Mouse (Mus musculus): ENCODE data around the gene BC005561. TPM values are rescaled to one million over a fixed set of nuclear protein-coding genes. Genes with fewer than 3 reads are reported as not detected.

The BC005561 gene
- 2.8 and 3.2 TPM in 2 replicates for polyA plus RNA-seq (2012; rRNA removed)

DNA sequence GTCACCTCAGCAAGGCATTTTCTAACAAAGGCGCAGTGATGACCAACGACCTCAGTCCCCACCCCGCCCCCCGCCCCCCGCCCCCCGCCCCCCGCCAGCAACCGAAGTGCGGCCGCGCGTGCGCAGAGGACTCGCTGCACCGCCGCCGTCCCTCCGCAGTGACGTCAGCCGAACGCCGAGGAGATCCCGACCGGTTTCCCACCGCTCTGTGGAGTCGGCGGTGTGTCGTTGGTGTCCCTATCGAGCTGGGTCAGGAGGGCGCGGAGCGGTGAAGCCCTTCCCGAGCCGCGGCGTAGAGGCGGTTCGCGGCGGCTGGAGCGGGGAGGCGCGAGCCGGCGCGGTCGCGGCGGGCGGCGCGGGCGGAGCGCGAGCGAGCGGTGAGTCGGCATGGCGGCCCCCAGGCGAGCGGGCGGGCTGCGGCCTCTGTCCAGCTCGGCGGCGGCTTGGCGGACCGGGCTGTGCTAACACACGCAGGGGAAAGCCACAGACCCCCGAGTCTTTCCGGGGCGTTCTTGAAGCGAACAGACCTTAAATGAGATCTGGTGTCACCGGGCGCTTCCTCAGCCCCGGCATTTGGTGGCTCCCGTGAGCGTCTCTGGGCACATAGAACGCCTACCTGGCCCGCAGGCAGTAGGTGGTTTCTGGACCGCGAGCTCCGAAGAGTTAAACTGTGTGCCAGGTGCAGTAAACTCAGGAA lies at the start of gene BC005561:
Gene BC005561, plus strand, starts transcription at position 158 of the 697 bp plus-strand sequence.
- no peaks in the 10 kb centered on the region for H3K27me3 ChIP-seq (ENCODE audit: control insufficient read depth, insufficient read depth, low read length)
- peak within 1 kb of the TSS; percentile 100 for H3K4me3 ChIP-seq (ENCODE audit: control insufficient read depth, low read depth, low read length)
- TF ChIP-seq CTCF (IDR thresholded peaks at IDR 0.05; ENCODE audit: control insufficient read depth, insufficient read depth, insufficient replicate concordance, low read depth, low read length) (no peak), POLR2A (IDR thresholded peaks at IDR 0.05; ENCODE audit: control insufficient read depth, low read depth, low read length) (peak; percentile 90)
- peaks cover 2% of the 10 kb centered on the region; the same call in 1 of the 2 replicates for H3K4me1 ChIP-seq (ENCODE audit: control insufficient read depth, insufficient read depth, low read length)
- H3K36me3 ChIP-seq (ENCODE audit: control insufficient read depth, insufficient read depth, low read length), result peaks cover 1% of the 10 kb centered on the region
- peak within 1 kb of the TSS; percentile 100 for H3K27ac ChIP-seq (ENCODE audit: control insufficient read depth, insufficient read depth, low read depth, low read length)

DNA sequence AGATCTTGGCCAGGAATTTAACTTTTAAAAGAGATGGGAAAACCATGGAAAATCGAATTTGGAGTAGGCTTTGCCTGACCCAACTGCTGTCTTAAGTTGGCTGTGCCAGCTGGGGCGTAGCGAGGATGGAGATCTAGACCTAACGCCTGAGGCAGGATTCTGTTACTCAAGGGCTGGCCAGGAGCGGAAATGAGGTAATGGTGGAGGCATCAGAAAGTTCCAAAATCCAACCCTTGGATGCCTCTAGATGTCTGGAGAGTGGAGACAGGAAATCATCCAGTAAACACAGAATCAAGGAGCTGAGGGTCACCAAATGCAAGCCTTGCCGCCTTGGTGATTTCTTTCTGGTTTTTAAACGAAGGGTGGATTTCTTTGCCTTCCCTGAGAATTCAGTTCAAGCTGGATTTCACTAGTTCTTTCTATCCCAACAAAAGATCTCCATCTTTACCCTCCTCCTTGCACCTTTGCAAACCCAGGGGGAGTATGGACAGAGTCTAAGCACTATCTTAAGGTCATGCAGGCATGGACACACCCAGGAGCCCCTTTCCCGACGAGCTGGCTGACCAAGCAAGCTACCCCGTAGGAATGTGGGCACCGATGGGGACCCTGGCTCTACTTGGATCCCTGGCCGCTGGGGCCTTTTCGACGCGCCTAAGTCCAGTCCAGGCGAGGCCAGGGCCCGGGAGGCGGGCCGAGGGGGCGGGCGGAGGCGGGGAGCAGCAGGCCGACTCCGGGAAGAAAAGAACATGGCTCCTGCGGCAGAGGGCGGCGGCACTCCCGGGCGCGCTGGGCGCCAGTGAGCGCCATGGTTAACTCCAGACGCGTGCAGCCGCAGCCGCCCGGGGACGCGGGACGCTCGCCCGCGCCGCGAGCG lies 49.1 kb upstream of the BC005561 start, which contains the start of gene Pkd2:
Gene Pkd2, plus strand, starts transcription at position 619 of the 874 bp plus-strand sequence.
- Histone ChIP-seq H3K4me1 (ENCODE audit: control insufficient read depth, insufficient read depth, low read length) (peaks cover 13% of the 10 kb centered on the region), H3K4me3 (ENCODE audit: control insufficient read depth, low read depth, low read length) (peak within 1 kb of the TSS; percentile 93), H3K27me3 (ENCODE audit: control insufficient read depth, insufficient read depth, low read length) (no peaks in the 10 kb centered on the region), H3K36me3 (ENCODE audit: control insufficient read depth, insufficient read depth, low read length) (no peaks in the 10 kb centered on the region), H3K27ac (ENCODE audit: control insufficient read depth, insufficient read depth, low read depth, low read length) (peak within 1 kb of the TSS; percentile 70)
- no peak for TF ChIP-seq CTCF (IDR thresholded peaks at IDR 0.05; ENCODE audit: control insufficient read depth, insufficient read depth, insufficient replicate concordance, low read depth, low read length)
- no peak for TF ChIP-seq POLR2A (IDR thresholded peaks at IDR 0.05; ENCODE audit: control insufficient read depth, low read depth, low read length)

DNA sequence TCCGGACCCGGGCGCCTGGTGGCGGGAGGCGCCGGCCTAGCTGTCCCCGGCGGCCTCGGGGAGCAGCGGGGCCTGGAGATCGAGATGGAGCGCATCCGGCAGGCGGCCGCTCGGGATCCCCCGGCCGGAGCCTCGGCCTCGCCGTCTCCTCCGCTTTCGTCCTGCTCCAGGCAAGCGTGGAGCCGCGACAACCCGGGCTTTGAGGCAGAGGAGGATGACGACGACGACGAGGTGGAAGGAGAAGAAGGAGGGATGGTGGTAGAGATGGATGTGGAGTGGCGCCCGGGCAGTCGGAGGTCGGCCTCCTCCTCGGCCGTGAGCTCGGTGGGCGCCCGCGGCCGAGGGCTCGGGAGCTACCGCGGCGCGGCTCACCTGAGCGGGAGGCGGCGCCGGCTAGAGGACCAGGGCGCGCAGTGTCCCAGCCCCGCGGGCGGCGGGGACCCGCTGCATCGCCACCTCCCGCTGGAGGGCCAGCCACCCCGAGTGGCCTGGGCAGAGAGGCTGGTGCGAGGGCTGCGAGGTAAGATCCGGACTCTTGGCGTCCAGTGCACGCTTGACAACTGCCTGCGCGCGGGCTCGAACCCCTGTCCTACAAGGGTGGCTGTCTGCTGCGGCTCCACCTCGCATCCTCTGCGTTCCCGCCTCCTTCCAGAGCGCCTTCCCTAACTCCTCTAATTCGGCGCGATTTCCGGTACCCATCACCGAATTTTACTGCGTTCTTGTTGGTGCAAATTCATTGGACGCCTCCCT lies 48.3 kb upstream of the BC005561 start:
- no peak for TF ChIP-seq POLR2A (IDR thresholded peaks at IDR 0.05; ENCODE audit: control insufficient read depth, low read depth, low read length)
- TF ChIP-seq CTCF (IDR thresholded peaks at IDR 0.05; ENCODE audit: control insufficient read depth, insufficient read depth, insufficient replicate concordance, low read depth, low read length), result no peak

DNA sequence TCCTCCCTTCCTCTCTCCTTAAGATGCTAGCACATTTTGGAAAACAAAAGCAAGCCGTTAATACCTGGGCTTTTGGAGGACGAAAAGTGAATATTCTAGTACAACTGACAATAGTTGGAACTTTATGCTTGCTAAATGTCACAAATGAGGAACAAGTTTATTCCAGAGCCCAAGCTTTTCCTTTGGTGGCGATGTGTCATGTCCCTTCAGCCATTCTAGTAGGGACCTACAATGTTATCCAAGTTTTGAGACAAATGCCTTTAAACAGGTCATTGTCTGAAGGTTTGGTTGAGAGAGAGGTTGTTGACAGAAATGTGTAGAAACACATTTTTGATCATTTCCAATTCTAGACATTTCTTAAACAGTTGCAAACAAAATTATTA lies 47.7 kb upstream of the BC005561 start:
- Histone ChIP-seq H3K36me3 (ENCODE audit: control insufficient read depth, insufficient read depth, low read length) (no peaks in the 10 kb centered on the region), H3K27me3 (ENCODE audit: control insufficient read depth, insufficient read depth, low read length) (no peaks in the 10 kb centered on the region), H3K4me1 (ENCODE audit: control insufficient read depth, insufficient read depth, low read length) (peaks cover 15% of the 10 kb centered on the region), H3K27ac (ENCODE audit: control insufficient read depth, insufficient read depth, low read depth, low read length) (no peak overlapping the region), H3K4me3 (ENCODE audit: control insufficient read depth, low read depth, low read length) (peak overlapping the region; percentile 93)
- no peak for TF ChIP-seq CTCF (IDR thresholded peaks at IDR 0.05; ENCODE audit: control insufficient read depth, insufficient read depth, insufficient replicate concordance, low read depth, low read length)
- no peak for TF ChIP-seq POLR2A (IDR thresholded peaks at IDR 0.05; ENCODE audit: control insufficient read depth, low read depth, low read length)

More for the DNA sequence above, 48.3 kb upstream of the BC005561 start:
- peak overlapping the region; percentile 70 for H3K27ac ChIP-seq (ENCODE audit: control insufficient read depth, insufficient read depth, low read depth, low read length)
- H3K4me3 ChIP-seq (ENCODE audit: control insufficient read depth, low read depth, low read length), result peak overlapping the region; percentile 93
- H3K4me1 ChIP-seq (ENCODE audit: control insufficient read depth, insufficient read depth, low read length), result peaks cover 13% of the 10 kb centered on the region
- no peaks in the 10 kb centered on the region for H3K27me3 ChIP-seq (ENCODE audit: control insufficient read depth, insufficient read depth, low read length)
- no peaks in the 10 kb centered on the region for H3K36me3 ChIP-seq (ENCODE audit: control insufficient read depth, insufficient read depth, low read length)

DNA sequence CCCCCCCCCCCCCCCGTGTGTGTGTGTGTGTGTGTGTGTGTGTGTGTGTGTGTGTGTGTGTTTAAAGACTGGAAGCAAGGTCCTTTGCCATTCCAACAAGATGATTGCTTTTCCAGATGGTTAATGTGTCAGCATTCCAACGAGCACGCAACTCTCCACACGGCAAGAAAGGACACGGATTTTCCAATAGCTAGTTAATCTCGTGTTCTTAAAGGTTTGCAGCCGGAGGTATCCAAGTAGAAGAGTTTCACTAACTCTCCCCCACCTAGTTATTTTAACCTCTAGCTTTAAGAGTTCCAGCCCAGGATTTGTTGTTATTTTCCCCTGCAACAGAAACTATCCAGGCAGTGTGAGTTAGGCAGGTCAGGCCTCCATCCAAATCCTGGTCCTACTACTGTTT lies 47.3 kb upstream of the BC005561 start:
- Histone ChIP-seq H3K27ac (ENCODE audit: control insufficient read depth, insufficient read depth, low read depth, low read length) (no peak overlapping the region), H3K4me1 (ENCODE audit: control insufficient read depth, insufficient read depth, low read length) (peaks cover 15% of the 10 kb centered on the region), H3K4me3 (ENCODE audit: control insufficient read depth, low read depth, low read length) (no peak overlapping the region), H3K27me3 (ENCODE audit: control insufficient read depth, insufficient read depth, low read length) (no peaks in the 10 kb centered on the region), H3K36me3 (ENCODE audit: control insufficient read depth, insufficient read depth, low read length) (no peaks in the 10 kb centered on the region)
- TF ChIP-seq POLR2A (IDR thresholded peaks at IDR 0.05; ENCODE audit: control insufficient read depth, low read depth, low read length) (no peak), CTCF (IDR thresholded peaks at IDR 0.05; ENCODE audit: control insufficient read depth, insufficient read depth, insufficient replicate concordance, low read depth, low read length) (no peak)

DNA sequence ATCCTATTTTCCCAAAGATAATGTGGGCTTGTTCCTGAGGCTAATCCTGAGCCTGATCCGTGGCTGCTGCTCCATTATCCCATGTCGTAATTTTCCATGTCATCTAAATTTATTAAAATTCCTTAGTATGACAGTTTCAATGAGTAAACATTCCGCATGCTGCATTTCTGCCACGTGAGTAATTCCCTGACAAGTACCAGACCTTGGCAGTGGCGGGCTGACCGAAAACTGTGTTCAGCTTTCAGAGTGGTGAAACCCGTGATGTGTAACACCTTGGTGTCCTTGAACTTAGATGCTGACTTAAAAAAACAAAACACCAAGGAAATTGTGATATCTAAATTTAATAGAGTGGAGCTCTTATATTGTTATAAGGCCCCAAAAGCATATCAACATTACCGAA lies 42.9 kb upstream of the BC005561 start:
- H3K4me3 ChIP-seq (ENCODE audit: control insufficient read depth, low read depth, low read length), result no peak overlapping the region
- H3K36me3 ChIP-seq (ENCODE audit: control insufficient read depth, insufficient read depth, low read length), result no peaks in the 10 kb centered on the region
- H3K27me3 ChIP-seq (ENCODE audit: control insufficient read depth, insufficient read depth, low read length), result no peaks in the 10 kb centered on the region
- no peak overlapping the region for H3K27ac ChIP-seq (ENCODE audit: control insufficient read depth, insufficient read depth, low read depth, low read length)
- TF ChIP-seq POLR2A (IDR thresholded peaks at IDR 0.05; ENCODE audit: control insufficient read depth, low read depth, low read length) (no peak), CTCF (IDR thresholded peaks at IDR 0.05; ENCODE audit: control insufficient read depth, insufficient read depth, insufficient replicate concordance, low read depth, low read length) (no peak)
- peaks cover 2% of the 10 kb centered on the region; the same call in 1 of the 2 replicates for H3K4me1 ChIP-seq (ENCODE audit: control insufficient read depth, insufficient read depth, low read length)
